Mouse (Mus musculus): ENCODE results near the gene Slc7a15.
A peak's percentile ranks its signal among the peaks of the same experiment; 100 is the strongest.
"Not testable (repeated sequence)": the region's sequence is repeated elsewhere in the genome, so short reads cannot be mapped to it uniquely, and the experiment has no call there.

Gene Slc7a15

GRCm38 (mm10) chr12:8598966-8599365 is at the start of gene Slc7a15:
Gene Slc7a15 (minus strand): TSS chr12:8599066.
- DNase-seq, result not testable (repeated sequence)

DNA sequence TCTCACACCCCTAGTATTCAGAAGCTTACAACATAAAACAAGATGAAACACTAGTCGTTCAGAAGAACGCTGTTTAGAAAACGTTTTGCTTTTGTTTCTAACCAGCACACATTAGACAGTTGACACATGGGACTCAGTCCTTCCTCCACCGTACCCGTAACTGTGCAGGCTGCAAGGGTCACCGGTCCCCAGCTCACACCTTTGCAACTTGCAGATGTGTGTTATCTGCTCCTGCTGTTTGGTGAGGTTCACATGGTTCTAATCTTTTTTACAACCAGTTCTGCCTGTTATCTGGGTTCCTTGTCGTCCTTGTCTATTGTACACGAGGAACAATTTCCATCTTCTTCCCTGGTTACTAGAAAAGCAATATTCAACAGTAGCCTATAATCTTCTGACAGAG is 49.3 kb upstream of the Slc7a15 start:
- not testable (repeated sequence) for DNase-seq

DNA sequence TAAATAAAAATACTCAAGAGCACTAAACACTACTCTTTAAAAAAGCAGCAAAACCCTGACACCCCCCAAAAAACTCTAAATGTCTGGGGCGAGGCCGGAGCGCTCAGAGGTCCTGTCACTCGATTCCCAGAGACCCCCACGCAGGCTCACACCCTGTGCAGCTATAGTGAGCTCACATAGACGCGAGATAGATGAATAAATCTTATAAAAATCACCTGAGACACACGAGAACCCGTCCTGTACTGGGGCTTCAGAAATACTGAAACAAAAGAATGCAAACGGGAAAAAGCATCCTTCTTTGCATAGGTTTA is 42.5 kb upstream of the Slc7a15 start:
- peak; percentile 23 for DNase-seq

DNA sequence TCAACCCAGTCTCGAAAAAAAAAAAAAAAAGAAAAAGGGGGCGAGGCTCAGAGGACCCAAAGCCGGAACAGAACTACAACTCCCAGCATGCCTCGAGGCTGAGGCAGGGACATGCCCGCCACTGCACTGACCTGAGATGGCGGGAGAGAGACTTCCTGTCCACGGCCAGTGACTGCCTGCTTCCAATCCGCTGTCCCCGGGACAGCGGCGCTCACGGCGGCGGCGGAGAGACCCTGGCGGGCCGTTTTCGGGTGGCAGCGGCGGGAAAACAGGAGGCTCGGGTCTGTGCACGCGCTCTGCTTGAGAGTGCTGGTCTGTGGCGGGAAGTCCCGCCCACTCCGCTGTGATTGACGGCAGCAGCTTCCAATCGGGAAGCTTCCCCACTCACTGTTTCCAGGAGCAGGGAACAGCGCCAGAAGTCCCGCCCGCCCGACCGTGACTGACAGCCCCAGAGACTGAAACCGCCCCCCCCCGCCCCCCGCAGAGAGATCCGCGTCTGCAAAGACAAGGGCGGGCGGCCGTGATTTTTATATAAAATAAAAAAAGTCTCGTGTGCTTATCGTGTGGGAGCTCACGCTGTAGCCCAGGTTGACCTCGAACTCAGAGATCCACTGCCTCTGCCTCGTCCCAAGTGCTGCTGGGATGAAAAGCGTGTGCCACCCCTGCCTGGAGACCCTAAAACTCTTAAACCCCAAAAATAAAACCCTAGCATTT is 42.0 kb upstream of the Slc7a15 start:
- peak; percentile 97 for DNase-seq

DNA sequence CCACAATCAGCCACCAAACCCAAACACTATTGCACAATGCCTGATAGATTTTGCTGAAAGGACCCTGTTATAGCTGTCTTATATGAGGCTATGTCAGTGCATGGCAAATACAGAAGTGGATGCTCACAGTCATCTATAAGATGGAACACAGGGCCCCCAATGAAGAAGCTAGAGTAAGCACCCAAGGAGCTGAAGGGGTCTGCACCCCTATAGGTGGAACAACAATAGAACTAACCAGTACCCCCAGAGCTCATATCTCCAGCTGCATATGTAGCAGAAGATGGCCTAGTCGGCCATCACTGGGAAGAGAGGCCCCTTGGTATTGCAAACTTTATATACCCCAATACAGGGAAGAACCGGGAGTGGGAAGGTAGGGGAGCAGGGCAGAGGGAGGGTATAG is 41.3 kb upstream of the Slc7a15 start:
- not testable (repeated sequence) for DNase-seq

DNA sequence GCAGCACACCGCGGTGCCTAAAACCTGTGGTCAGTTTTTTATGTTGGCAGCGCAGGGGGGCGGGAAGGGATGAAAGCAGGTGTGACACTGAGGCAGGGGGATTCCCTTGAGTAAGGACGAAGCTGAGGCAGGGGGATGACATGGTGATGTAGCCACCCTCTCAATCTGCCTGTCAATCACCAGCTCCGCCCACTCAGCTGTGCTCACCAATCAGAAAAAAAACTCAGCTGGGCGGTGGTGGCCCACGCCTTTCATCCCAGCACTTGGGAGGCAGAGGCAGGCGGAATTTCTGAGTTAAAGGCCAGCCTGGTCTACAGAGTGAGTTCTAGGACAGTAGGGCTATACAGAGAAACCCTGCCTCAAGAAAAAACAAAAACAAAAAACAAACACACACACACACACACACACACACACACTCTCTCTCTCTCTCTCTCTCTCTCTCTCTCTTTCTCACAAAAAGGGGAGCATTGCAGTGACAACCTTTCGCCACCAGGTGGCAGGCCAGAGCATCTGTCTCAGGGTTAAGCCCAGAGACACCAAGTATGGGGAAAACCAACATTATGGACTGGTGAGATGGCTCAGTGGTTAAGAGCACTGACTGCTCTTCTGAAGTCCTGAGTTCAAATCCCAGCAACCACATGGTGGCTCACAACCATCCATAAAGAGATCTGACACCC is 39.7 kb upstream of the Slc7a15 start:
- peak; percentile 60 for DNase-seq

- no peak for DNase-seq
Observed at GRCm38 (mm10) chr12:8636945-8637344, 38.1 kb upstream of the Slc7a15 start.

GRCm38 (mm10) chr12:8635546-8635945 is 36.7 kb upstream of the Slc7a15 start:
- DNase-seq, result no peak

GRCm38 (mm10) chr12:8634306-8634705 is 35.4 kb upstream of the Slc7a15 start:
- no peak for DNase-seq

DNA sequence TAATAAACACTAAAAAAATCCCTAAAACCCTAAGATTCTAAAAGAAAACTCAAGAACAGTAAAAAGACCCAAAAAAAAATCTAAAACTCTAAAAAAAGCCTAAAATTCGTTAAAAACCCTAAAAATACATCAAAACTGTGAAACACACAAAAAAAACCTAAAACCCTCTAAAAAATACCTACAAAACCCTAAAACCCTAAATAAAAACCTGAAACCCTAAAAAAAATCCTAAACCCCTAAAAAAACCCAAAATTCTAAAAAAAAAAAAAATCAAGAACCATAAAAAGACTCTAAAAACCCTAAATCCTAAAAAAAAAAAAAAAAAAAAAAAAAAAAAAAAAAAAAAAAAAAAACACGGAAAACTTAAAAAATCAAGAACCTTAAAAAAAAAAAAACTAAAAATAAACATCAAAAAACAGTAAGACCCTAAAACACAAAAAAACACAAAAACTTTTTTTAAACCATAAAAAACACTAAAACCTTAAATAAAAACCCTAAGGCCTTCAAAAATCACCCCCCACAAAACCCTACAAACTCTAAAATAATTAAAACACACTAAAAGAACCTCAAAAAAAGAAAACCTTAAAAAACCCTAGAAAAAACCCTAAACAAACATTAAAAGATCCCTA is 34.0 kb upstream of the Slc7a15 start:
- DNase-seq, result no peak

- no peak for DNase-seq
Observed at GRCm38 (mm10) chr12:8631691-8632090, 32.8 kb upstream of the Slc7a15 start.

- DNase-seq, result no peak
Observed at GRCm38 (mm10) chr12:8629537-8629936, 30.7 kb upstream of the Slc7a15 start.

DNA sequence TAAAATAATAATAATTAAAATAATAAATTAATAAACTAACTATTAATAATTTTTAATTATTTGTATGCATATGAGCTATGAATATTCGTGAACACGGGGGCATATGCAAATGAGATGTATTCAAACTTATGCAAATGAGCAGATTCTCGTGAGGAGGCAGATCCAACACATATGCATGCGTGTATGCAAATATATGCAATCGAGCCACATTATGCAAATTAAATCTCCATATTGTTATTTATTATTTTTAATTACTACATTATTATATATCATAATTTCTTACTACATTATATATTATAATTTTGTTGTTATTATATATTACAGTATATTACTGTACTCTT is 21.8 kb upstream of the Slc7a15 start:
- no peak for DNase-seq

DNA sequence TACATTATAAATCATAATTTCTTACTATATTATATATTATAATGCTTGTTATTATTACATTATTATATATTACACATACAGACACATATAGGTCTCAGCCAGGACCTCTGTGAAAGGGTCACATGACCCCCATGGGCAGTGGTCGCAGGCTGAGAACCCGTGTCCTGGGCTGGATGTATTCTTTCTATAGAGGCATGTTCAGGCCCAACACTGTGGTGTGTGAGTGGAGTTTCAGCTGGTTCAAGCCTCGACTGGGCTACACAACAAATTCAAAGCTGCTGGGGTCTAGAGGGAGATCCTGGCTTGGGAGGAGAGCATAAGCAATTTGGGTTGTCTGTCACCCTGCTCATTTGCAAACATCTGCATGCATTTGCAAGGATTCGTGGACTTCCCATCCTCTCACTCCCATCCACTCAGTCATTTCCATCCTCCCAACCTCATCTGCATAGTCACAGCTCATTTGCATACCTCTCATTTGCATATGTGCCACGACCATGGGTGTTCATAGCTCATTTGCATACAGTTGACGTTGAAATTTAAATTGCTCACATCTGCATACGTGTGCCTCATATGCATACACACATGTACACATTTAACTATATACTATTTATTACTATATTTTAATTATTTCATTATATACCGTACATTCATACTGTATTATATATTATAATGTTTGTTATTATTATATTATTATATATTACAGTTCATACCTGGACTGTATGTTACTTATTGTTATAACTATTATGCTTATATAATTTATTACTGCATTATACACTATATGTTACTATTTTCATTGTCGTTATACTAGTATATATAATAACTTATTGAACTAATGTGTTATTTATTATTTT is 21.2 kb upstream of the Slc7a15 start:
- no peak for DNase-seq

DNA sequence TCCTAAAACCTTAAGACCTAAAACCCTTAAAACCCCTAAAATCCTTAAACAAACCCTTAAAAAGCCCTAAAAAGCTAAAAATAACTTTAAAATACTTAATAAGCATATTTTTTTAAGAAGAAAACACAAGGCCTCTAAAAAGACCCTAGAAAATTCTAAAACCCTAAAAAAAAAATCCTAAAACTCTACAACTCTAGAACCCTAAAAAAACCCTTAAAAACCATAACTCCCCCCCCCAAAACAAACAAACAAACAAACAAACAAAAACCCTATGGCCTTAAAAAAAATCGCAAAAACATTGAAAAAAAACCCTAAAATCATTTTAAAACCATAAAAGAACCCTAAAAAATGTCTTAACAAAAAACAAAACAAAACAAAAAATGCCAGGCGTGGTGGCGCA is 19.4 kb upstream of the Slc7a15 start:
- DNase-seq, result no peak

DNA sequence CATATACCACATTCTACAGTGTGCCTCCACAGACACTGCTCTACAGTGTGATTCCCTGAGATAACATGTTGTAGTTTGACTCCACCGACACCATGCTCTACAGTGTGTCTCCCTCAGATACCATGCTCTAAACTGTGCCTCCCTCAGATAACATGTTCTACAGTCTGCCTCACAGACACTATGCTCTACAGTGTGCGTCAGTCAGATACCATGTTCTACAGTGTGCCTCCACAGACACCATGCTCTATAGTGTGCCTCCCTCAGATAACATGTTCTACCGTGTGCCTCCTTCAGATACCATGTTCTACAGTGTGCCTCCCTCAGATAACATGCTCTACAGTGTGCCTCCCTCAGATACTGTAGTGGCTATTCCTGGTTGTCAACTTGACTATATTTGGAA is 10.2 kb upstream of the Slc7a15 start:
- DNase-seq, result no peak

- no peak for DNase-seq
Observed at GRCm38 (mm10) chr12:8595611-8596010, 3.3 kb downstream of the Slc7a15 start.

- not testable (repeated sequence) for DNase-seq
Observed at GRCm38 (mm10) chr12:8591326-8591725, 7.5 kb downstream of the Slc7a15 start.

DNA sequence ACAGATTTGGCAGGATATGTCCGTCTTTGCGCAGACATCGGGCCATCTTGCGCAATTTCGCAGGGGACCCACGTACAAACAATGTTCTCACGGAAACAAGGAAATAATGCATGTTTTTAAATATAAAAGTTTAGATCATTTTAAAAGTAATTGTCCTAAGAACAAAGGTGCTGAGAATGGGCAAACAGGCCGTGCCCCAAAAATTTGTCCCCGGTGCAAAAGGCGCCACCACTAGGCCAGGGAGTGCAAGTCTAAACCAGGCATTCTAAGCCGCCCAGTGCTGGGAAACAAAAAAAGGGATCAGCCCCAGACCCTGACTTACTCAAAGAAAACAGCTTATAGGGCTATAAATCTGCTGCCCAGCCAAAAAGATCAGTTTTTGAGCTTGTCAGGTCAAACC is 25.5 kb downstream of the Slc7a15 start:
- no peak for DNase-seq

GRCm38 (mm10) chr12:8571903-8572341 is 26.9 kb downstream of the Slc7a15 start:
- peak; percentile 29 for DNase-seq

- DNase-seq, result not testable (repeated sequence)
Observed at GRCm38 (mm10) chr12:8571287-8571902, 27.5 kb downstream of the Slc7a15 start.

DNA sequence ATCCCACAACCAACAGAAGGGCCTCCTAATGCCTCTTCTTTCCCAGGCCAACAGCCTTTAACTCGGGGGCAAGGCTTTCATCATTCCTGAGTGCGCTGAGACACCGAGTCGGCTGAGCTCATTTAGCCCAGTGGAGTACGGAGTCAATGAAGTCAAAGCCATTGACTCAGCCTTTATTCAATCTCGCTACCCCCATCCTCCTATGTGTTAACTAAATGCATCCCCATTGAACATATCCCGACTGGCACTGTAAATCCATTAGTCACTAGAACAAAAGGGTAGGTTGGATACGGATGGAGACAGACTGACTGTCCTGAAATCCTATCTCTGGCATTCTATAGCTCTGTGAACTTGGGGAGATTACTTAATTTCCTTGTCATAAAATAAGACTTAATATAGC is 36.7 kb downstream of the Slc7a15 start:
- DNase-seq, result not testable (repeated sequence)

DNA sequence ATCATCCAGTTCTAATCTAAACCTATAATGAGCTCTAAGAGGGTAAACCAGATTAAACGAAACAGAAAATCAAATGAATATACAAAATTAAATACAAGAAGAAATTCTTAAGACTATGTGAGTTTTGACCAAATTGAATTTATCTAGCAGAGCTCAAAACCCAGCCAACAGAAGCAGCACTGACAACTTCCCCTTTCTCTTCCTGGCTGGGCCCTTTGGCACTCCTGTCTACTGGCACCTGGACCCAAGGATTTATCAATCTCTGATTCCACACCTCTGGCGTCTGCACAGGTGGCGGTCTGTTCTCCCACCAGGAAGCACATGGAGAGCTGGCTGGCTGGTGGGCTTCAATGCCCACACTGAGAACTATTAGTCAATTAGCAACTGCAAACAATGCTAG is 39.0 kb downstream of the Slc7a15 start:
- not testable (repeated sequence) for DNase-seq
